Mouse (Mus musculus) embryo, embryonic 11 days (tissue): ENCODE results near the gene Spatc1l.

Source experiments
- DNase-seq: peaks from one replicate; pipeline ENCODE4 v3.0.0-alpha.2; 2015

Spatc1l gene

DNA sequence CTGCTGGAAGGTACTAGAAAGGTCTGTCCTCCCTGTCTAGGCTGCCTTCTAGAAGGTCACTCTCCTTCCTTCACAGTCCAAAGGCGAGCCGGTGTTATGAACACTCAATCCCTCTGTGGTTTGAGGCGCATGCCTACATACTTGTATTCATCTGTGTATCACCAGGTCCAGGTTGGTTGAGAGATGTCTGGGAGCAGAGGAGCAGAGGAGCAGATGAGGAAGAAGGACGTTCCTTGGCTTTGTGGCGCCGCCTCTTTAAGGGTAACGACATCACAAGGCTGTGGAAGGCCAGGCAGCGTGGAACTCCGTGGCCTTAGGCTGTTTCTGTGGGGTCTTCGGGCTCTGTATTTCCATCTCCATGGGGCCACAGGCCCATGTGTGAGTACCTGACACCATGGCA is at the start of gene Spatc1l:
Gene Spatc1l, plus strand, starts transcription at position 301 of the 400 bp plus-strand sequence.
- DNase-seq: no peak

DNA sequence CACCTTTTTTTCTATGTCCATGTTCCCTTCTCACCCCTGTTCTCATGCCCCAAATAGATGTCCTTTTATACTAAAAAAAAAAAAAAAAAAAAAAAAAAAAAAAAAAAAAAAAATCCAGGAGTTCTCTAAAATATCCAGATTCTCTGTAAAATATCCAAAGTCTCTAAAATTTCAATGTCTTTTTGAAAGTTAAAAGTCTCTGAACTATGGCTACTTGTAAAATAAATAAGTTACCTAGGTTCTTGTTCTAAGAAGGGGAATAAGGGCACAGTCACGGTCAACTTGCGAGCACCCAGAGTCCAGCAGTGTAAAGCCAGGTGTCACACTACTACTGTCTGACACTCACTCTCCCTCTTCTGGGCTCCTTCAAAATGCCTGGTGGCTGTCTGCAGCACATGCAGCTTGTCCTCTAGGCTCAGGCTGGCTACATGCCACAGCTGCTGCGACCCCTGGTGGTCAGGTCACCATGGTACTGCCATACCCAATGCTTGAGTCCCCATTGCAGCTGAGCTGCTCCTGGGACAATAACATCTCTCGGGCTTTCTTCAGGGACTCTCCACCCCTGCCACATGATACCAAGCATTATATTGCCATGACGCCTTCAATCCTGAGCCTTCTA is 49.0 kb upstream of the Spatc1l start:
- DNase-seq: peak; percentile 86

DNA sequence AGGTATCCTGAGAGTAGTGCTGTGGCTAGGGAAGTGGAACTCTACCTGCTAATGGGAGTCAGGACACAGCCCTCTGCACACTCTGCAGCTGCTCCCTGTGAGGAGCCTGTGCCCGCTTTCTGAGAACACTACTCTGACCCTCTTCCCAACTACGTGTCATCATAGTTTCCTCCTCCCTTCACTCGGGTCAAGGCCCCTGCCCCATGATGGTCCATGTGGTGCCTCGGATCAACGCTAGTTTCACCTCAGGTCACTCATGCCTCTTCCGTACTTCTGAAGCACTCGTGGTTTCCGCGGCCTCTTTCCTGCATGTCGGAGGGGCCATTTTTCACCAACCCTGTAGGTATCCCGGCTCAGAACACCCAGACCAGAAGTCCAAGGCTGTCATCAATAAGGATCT is 31.1 kb upstream of the Spatc1l start:
- DNase-seq: no peak

DNA sequence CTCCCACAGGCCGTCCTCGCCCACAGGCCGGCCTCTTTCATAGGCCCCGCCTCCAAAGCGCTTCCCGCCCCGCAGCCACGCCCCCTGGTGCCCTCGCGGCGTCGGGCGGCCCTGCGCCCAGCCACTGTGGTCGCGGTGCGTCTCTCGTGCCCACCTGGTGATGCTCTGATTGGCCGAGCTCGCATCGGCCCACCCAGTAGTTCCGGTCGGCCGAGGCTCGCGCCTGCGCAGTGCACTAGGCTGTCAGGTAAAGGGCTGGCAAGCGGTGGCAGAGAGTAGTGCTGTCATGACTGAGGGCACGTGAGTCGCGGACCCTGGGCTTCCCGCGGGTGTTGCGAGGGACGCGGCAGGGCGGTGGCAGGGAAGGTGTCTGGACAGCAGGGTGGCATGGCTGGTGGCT is 30.7 kb upstream of the Spatc1l start, which contains the start of gene Lss:
Gene Lss, plus strand, starts transcription at position 214 of the 400 bp plus-strand sequence.
- DNase-seq: peak; percentile 98

DNA sequence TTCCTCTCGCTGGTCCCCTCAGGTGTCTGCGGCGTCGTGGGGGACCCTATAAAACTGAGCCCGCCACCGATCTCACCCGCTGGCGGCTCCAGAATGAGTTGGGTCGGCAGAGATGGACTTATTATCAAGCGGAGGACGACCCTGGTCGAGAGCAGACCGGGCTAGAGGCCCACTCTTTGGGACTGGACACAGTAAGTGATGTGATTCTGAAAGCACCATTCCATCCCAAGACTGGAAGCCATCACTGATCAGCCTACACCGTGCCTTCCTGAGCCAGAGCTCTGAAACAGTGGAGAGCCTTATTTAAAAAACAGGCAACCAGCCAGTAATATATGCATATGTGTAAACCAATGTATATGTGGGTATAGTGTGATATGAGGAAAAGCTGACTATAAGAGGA is 30.2 kb upstream of the Spatc1l start:
- DNase-seq: no peak

DNA sequence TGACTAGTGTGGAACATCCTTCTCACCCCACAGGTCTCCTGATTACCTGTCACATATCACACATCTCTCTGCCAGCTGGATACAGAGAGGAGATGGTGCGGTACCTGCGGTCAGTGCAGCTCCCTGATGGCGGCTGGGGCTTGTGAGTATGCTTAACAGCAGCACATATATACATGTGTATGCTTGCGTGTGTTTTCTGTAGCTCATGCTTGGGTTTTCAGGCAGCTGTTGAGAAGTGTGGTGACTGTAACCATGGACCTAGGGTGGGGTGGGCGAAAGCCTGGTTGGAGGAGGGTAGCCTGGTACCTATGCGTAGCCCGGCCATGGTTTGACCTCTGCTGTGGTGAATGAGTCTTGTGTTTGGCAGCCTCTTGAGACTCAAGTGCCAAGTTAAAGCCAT is 26.5 kb upstream of the Spatc1l start:
- no peak for DNase-seq

DNA sequence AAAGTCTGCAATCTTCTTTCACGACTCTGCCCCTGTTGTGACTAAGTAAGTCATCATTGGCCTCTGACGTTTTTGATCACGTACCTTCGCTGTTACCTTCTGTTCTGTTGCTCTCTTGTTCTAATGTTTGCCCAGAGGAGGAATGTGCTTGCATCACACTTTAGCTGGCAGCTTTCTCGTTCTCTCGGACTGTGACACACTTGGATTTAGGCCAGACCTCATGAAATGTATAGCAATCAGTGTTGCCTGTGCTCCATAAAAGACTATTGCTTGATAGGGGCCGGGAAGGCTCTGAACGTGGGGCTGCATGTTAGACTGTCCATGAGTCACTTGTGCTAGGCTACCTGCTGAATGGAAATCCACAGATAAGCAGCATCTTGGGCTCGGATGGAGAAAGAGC is 24.5 kb upstream of the Spatc1l start:
- no peak for DNase-seq

DNA sequence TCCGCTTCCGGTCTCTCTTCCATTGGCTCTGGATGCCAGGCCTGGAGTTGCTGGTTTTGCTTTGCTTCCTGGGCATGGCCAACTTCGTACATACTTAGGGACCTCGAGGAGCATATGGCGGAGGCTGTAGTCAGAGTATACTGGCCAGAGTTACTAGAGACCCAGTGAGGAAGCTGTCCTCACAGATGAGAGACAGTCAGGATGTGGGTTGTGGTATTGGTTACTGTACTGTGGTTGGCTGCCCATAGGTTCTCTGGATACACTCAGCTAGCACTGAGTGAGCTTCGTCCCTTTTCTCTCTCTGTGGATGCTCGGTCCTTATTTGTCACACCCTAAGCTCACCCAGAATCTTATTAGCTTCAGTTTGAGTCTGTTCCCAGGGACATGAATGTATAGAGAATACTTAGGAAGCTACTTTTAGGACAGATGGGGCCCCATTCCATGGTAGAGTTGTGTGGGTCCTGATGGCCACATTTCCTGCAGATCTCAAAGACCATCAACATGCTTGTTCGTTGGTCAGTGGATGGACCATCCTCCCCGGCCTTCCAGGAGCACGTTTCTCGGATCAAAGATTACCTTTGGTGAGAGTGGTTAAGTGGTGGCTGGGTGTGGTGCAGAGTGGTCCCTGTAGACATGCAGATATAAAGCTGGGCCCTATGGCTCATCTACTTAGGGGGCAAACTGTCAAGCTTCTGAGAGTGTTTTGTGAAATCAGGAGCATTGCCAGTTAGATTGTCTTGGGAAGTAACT is 20.6 kb upstream of the Spatc1l start:
- DNase-seq: no peak

DNA sequence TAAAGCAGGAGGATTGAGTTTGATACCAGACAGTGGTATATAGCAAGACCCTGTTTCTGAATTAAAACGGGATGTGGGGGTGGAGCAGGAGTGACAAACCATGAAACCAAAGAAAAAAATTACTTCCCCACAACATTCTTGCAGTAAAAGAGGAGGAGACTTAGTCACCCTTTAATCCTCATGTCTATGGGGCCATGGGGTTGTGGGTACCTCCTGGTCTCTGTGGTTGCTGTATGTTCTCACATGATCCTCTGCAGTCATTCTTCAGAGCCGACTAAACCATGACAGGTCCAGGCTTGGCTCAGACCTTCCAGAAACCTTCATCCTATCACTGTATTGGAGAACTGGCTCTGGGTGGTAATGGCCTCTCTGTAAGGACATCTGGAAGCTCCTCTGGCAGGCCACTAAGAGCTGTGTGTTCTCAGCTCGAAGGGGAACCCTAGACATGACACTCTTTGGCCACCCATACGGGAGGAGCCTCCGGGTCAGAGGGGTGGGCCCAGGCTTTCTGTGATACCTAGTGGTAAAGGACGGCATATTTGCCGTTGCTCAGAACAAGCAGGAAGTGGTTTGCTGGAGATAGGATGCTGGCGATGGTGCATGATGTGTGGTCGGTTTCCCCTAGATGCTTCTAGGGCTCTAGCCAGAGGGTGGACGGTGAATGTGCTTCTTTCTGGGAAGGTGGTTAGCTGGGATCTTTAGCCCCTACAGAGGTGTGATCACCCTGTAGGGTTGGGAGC is 19.3 kb upstream of the Spatc1l start:
- no peak for DNase-seq

DNA sequence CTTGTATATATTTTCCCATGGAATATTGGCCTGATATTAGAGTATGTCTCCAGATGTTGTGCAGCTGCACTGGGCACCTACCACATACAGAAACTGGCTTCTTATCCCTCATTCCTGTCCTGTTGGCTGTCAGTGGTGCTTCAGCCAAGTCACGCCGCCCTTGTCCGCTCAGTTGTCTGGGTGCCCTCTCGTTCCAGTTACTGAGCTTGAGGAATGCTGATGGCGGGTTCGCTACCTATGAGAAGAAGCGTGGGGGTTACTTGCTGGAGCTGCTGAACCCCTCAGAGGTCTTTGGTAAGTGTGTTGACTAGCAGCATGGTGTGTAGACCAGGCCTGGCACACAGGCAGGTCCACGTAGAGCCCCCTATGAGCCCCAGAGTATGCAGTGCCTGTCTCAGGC is 15.5 kb upstream of the Spatc1l start:
- no peak for DNase-seq

DNA sequence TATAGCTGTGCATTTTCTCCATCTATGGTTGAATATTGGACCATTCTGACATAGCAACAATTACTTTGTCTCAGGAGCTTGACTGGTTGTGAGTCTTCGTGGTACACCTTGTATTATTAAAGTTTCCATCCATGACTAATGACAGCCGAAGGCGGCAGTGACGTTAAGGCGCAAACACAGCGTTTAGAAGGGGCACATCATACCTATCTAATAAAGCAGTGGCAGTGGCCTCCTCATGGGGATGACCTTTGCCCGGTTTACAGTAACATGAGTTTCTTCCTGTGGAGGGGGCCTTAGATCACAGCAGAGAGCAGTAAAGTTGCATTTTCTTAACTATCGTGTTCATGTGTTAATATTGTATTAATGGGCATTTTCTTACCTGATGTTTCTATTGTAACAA is 13.9 kb upstream of the Spatc1l start:
- no peak for DNase-seq

DNA sequence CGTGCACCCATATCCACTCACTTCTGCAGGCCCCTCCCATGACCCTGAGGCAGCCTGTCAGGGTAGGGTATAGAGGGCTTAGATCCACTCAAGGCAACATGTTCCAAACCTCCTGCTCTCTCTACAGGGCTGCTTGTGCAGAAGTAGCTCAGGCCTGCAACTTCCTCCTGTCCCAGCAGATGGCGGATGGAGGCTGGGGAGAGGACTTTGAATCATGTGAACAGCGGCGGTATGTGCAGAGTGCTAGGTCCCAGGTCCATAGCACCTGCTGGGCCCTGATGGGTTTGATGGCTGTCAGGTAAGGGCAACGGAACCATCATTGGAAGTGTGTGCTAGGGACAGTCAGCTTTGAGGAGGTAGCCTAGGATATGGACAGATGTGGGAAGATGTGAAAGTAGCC is 11.6 kb upstream of the Spatc1l start:
- DNase-seq: no peak

DNA sequence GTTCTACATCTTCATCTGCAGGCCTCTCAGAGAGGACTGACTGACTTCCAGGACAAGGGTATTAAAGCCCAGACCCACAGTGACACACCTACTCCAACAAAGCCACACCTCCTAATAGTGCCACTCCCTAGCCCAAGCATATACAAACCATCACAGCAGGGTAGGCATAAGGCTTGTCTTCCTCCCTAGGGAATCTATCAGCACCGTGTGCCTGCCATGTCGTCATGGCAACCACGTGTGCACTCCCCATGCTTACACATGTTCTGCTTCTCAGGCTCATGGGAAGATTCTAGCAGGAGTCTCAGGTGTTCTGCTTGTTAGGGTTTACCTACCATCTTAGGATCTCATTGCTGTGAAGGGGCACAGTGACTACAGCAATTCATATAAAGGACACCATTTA is 10.5 kb upstream of the Spatc1l start:
- DNase-seq: no peak

DNA sequence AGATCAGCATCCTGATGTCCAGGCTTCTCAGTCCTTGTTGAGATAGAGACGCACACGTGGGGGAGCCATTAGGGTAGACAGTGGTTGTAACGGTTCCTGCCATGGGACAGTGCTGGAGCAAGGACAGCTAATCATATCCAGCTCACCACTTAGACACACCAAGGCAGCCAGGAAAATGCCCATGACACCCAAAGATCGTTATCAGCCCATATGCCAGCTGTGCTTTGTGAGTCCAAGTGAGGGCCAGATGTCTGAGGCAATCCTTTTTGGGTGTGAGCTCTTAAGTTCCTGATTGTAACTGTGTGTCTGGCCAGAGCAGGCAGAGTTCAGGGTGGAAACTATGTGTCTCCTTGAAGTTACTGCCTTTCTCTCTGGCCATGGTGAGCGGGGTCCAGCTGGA is 8.0 kb upstream of the Spatc1l start:
- no peak for DNase-seq

DNA sequence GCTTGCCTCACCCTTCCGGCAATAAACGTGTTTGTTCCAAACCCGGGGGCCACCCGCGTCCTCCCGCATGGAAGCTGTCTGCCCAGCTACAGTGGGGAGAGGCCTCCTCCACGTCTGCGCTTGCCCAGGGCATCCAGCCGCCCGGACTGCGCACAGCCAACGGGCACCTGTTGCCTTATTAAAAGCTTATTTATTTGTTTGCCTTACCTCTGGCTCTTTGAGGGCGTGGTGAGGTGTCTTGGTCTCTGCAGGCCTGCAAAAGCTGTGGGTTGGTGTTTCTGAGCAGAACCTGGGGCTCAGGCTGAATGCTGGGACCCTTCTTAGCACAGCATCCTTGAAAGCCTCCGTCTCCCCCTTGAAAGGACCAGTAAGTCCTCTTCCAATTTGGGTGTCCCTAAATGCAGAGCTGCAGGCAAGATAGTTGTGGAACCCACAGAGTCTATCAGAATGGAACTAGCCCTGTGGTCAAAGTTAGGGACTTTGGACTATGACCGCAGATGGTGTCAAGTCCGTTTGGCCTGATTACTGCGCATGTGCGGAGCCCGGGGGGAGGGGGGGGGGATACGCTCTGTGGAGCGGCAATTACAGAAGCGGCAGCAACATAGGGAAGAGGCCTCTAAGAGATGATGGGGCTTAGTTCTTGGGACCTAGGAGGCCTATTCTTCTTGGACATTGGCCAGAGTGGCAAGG is 8.1 kb downstream of the Spatc1l start:
- DNase-seq: no peak

DNA sequence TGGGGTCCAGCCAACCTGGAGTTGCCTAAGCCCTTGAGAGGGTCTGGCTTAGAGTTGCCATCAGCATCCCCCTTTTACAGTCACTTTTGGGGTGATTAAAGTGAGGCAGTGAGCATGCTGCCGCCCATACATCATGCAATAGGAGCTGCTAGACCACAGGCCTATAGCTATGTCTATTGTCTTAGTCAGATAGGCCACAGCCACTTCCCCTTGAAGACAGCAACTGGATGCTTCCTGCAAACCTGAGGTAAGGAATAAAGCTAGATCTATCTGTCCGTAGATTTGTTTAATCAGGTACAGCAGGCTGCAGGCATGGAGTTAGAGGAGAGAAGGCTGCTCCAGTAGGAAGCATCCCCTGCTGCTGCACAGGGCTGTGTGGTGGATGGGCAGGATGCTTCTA is 9.0 kb downstream of the Spatc1l start:
- DNase-seq: no peak

DNA sequence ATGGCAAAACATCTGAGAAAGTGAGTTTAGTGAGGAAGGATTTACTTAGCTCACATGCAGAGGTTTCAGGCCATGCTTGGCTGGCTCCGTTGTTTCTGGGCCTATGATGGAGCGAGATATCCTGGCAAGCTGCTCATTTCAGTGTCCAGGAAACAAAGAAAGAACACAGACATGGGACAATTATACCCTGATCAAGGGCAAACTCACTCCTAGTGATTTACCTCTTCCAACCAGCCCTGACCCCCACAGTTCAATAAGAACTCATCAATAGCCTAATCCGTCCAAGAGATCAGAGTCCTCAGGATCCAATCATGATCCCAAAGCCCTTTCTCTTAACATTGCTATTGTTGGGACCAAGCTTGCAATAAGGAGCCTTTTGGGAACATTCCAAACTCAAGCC is 10.1 kb downstream of the Spatc1l start:
- no peak for DNase-seq

DNA sequence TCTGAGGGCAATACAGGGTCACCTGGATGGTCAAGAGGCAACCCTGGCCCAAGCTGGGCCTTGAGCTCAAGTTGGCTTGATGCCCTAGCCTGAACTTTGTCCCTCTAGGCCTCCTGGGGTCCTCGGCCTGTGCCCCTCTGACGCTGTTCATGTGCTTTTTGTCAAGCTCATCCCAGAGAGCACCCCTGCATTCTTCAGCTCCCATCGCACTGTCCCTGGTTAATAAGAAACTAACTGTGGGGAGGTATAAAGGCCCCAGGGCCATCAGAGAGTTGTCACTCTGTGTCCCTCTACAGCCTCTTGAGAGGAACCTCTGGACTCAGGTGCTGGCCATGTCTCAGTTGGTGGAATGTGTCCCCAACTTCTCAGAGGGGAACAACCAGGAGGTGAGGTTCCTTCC is 13.3 kb downstream of the Spatc1l start, which contains the start of gene Ftcd:
Gene Ftcd, plus strand, starts transcription at position 275 of the 400 bp plus-strand sequence.
- no peak for DNase-seq

DNA sequence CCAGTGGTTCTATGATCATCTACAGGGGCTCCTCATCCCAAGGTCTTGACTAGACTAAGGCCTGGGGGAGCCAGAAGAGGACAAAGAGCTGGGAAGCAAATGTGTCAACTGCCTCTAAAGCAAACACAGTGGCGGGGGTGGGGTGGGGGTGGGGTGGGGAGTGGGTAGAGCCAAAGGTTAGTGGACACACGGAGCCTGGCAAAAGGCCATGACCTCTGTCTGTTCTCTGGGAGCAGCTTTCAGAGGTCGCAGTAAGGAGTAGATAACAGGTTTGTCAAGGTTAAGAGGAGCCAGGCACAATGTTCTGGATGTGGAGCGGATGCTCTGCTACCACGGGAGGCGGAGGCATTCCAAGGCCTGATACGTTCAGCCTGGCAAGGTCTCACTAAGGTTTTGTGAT is 14.8 kb downstream of the Spatc1l start:
- no peak for DNase-seq

DNA sequence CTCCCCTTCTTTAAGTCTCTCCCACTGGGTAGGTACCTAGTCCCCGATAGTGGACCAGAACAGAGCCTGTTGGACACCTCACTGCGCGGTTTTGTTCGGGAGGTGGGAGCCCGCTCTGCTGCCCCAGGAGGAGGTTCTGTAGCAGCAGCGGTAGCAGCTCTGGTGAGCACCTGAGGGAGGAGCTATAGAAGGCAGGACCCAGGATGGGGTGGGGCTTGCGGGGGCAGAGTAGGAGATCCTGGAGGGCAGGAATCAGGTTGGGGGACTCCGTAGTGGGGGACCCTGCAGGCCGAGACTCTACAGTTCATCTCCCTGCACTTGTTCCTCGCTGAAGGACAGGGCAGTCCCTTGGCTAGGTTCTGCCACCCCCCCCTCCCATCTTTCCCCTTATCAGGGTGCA is 22.1 kb downstream of the Spatc1l start:
- DNase-seq: no peak

DNA sequence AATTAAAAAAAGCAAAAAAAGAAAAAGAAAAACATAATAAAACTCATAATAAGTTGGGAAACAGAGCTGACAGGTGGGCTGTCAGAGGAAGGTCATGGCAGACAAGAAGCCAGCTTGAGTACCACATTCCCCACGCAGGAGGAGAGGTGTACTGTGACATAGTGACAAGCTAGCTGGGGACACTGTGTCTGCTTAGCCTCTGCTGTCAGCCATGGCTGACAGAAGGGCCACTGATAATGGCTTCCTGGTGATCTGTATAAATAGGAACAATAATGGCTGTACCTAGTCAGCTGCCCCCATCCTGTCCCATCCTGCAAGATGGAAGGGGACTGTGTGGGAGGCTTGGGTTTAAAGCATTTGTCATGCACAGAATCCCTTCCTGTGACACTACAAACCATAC is 24.1 kb downstream of the Spatc1l start:
- no peak for DNase-seq

DNA sequence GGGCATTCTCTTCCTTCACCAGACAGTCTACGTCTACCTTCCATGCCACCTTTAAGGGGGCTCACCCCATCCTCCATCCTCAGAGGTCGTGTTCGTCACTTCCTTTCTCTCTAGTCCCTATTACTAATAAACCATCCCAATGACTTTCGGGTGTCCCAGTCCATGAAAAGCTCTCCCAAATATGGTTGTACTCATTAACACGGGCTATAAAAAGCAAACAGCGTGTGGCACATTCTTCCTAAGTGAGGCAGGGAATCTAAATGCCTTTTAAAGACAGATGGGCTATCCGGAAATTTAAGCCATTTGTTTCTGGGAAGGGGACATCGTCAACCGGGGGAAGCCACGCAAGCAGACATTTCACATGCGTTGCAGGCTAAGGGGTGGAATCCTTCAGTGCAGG is 28.1 kb downstream of the Spatc1l start:
- DNase-seq: no peak

DNA sequence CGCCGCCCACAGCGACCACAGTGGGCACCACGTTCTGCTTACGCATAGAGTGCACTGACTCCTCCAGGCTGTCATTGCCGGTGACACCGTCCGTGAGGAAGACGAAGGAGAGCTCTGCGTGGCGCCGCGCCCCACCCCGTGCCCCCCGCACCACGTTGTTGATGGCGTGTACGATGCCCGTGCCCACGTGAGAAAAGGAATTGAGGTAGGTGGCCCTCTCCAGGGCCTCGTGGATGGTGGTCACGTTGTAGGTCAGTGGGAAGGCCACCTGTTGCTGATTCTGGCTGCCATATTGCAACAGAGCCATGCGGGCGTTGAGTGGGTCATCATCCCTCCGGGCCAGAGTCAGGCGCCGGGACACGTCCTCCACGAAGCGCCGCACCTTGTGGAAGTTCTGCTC is 34.3 kb downstream of the Spatc1l start:
- no peak for DNase-seq
